Mouse (Mus musculus): ENCODE measurements around the gene Atad5. TPM values are rescaled to one million over a fixed set of nuclear protein-coding genes. Genes with fewer than 3 reads are reported as not detected.
A peak's percentile ranks its signal among the peaks of the same experiment; 100 is the strongest.
"Not testable (repeated sequence)": the region's sequence is repeated elsewhere in the genome, so short reads cannot be mapped to it uniquely, and the experiment has no call there.

Atad5 gene
- total and polyA plus RNA-seq, 3 experiments = 17.1 to 66.9 (median 22.6) TPM

DNA sequence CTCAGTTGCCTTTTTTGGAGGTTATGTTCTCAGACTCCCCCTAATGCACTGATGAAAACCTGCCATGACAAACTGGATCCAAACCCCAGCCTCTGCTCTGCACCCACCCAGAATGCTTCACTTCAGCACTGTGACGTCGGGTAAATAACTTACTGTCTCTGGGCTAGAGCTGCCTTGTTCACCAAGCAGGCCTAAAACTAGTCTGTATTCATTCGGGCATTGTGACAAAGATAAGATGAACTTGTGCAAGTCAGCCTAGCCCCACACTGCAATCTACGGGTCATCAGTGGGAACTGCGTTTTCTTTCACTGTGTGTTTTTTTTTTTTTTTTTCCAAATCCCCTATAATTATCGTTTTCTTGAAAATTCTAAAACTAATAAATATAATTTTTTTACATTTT is 58.5 kb downstream of the Atad5 start (continued):
- TF ChIP-seq ZMIZ1 (IDR thresholded peaks at IDR 0.05; ENCODE audit: low read depth, low read length) (no peak), SIN3A (IDR thresholded peaks at IDR 0.05; ENCODE audit: low read length) (peak; percentile 44; the same call in 1 of the 2 replicates), GABPA (IDR thresholded peaks at IDR 0.05; ENCODE audit: low read depth, low read length) (no peak), NELFE (IDR thresholded peaks at IDR 0.05; ENCODE audit: low read depth, low read length) (no peak), RCOR1 (IDR thresholded peaks at IDR 0.05; ENCODE audit: low read depth, low read length) (no peak), MXI1 (IDR thresholded peaks at IDR 0.05; ENCODE audit: low read depth, low read length) (no peak), BHLHE40 (IDR thresholded peaks at IDR 0.05; ENCODE audit: borderline replicate concordance, low read depth, low read length) (no peak), NRF1 (IDR thresholded peaks at IDR 0.05; ENCODE audit: insufficient read depth, low read depth, low read length, poor library complexity, severe bottlenecking) (no peak), CHD1 (IDR thresholded peaks at IDR 0.05; ENCODE audit: low read depth, low read length) (no peak), POLR2AphosphoS5 (IDR thresholded peaks at IDR 0.05; ENCODE audit: borderline replicate concordance, low read depth, low read length) (no peak), MYB (IDR thresholded peaks at IDR 0.05; ENCODE audit: low read depth, low read length) (no peak)

- Histone ChIP-seq H3K9me3 (replicated peaks; ENCODE audit: insufficient read depth, low read length) (no peaks in the 10 kb centered on the region), H3K9ac (ENCODE audit: control insufficient read depth, low read depth, low read length, poor library complexity, severe bottlenecking) (no peak overlapping the region)
Measured at GRCm38 (mm10) chr11:80148313-80148712, 59.1 kb downstream of the Atad5 start.

DNA sequence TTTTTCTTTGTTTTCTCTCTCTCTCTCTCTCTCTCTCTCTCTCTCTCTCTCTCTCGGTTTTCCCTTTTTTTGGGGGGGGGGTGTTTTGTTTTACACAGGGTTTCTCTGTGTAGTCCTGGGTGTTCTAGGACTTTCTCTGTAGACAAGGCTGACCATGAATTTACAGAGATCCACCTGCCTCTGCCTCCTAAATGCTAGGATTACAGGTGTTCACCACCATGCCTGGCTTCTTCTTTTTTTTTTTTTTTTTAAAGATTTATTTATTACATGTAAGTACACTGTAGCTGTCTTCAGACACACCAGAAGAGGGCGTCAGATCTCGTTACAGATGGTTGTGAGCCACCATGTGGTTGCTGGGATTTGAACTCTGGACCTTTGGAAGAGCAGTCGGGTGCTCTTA is 59.8 kb downstream of the Atad5 start:
- DNase-seq (ENCODE audit: low read depth, low spot score); H3K79me2 ChIP-seq (ENCODE audit: control insufficient read depth, insufficient read depth, low read length, poor library complexity); H3K27me3 ChIP-seq (ENCODE audit: control insufficient read depth in 1 of 2, insufficient read depth in 2 of 2, low read length in 2 of 2); H3K4me3 ChIP-seq (ENCODE audit: control insufficient read depth in 1 of 2, insufficient read depth in 1 of 2, low read depth in 2 of 2, low read length in 2 of 2); H3K9ac ChIP-seq (ENCODE audit: control insufficient read depth, low read depth, low read length, poor library complexity, severe bottlenecking); H3K27ac ChIP-seq (ENCODE audit: control insufficient read depth, low read depth, low read length); H3K9me3 ChIP-seq (replicated peaks; ENCODE audit: insufficient read depth, low read length): not testable (repeated sequence)
- peak; percentile 53 for TF ChIP-seq ZNF384 (IDR thresholded peaks at IDR 0.05; ENCODE audit: low read depth, low read length)
- H3K36me3 ChIP-seq (ENCODE audit: control insufficient read depth in 1 of 2, insufficient read depth in 2 of 2, low read length in 2 of 2) = peaks cover 0 to 11% of the 10 kb centered on the region in 2 experiments; a peak in 1 of 4 replicates
- peaks cover 7 to 24% of the 10 kb centered on the region in 2 experiments; a peak in 3 of 4 replicates for H3K4me1 ChIP-seq (ENCODE audit: control insufficient read depth in 1 of 2, insufficient read depth in 2 of 2, low read length in 2 of 2)

More at GRCm38 (mm10) chr11:80148313-80148712, 59.1 kb downstream of the Atad5 start:
- Histone ChIP-seq H3K27ac (ENCODE audit: control insufficient read depth, low read depth, low read length) (no peak overlapping the region), H3K4me1 (ENCODE audit: control insufficient read depth in 1 of 2, insufficient read depth in 2 of 2, low read length in 2 of 2) (peaks cover 7 to 24% of the 10 kb centered on the region in 2 experiments; a peak in 3 of 4 replicates), H3K4me3 (ENCODE audit: control insufficient read depth in 1 of 2, insufficient read depth in 1 of 2, low read depth in 2 of 2, low read length in 2 of 2) (no peak overlapping the region), H3K27me3 (ENCODE audit: control insufficient read depth in 1 of 2, insufficient read depth in 2 of 2, low read length in 2 of 2) (no peaks in the 10 kb centered on the region), H3K36me3 (ENCODE audit: control insufficient read depth in 1 of 2, insufficient read depth in 2 of 2, low read length in 2 of 2) (peaks cover 0 to 11% of the 10 kb centered on the region in 2 experiments; a peak in 1 of 4 replicates), H3K79me2 (ENCODE audit: control insufficient read depth, insufficient read depth, low read length, poor library complexity) (no peaks in the 10 kb centered on the region)
- DNase-seq (ENCODE audit: low read depth, low spot score) = no peak
- TF ChIP-seq NELFE (IDR thresholded peaks at IDR 0.05; ENCODE audit: low read depth, low read length) = no peak
- no peak for TF ChIP-seq USF2 (IDR thresholded peaks at IDR 0.05; ENCODE audit: borderline replicate concordance in 1 of 2, insufficient read depth in 1 of 2, low read depth in 1 of 2, low read length in 2 of 2)
